Mouse (Mus musculus) testis, postnatal 14 days (tissue): Measurements from ENCODE around the gene Fuz.

Experiments
- DNase-seq: peaks from one replicate; pipeline ENCODE4 v3.0.0; 2021; ENCODE audit warnings: low spot score

The Fuz gene

GRCm38 (mm10) chr7:44929204-44930151, 33.6 kb downstream of the Fuz start, which contains the start of gene Ap2a1:
TSS of gene Ap2a1 (minus strand) at chr7:44929496.
- DNase-seq: peak; percentile 100

- no peak for DNase-seq
Observed at GRCm38 (mm10) chr7:44938680-44939079, 42.8 kb downstream of the Fuz start.

GRCm38 (mm10) chr7:44942904-44943303, 47.0 kb downstream of the Fuz start, which contains the start of gene Tsks:
TSS of gene Tsks (plus strand) at chr7:44943204.
- DNase-seq: no peak

GRCm38 (mm10) chr7:44949922-44950321, 54.0 kb downstream of the Fuz start:
- DNase-seq: no peak

- DNase-seq: peak; percentile 80
Observed at GRCm38 (mm10) chr7:44951960-44952359, 56.1 kb downstream of the Fuz start.
